Mouse (Mus musculus): ENCODE measurements around the gene Hspbap1.

GRCm38 (mm10) chr16:35771606-35772005, 1.4 kb downstream of the Hspbap1 start:
- no peak for TF ChIP-seq POLR2A (IDR thresholded peaks at IDR 0.05; ENCODE audit: control insufficient read depth in 1 of 2, insufficient read depth in 1 of 2, low read depth in 1 of 2, low read length in 2 of 2, poor library complexity in 1 of 2)
- no peak for TF ChIP-seq GATA1 (IDR thresholded peaks at IDR 0.05; ENCODE audit: low read depth, low read length)
- no peak for TF ChIP-seq JUND (IDR thresholded peaks at IDR 0.05; ENCODE audit: low read depth, low read length)
- TF ChIP-seq BHLHE40 (IDR thresholded peaks at IDR 0.05; ENCODE audit: borderline replicate concordance, low read depth, low read length): no peak
- TF ChIP-seq CHD1 (IDR thresholded peaks at IDR 0.05; ENCODE audit: low read depth, low read length): no peak
- TF ChIP-seq CTCF (IDR thresholded peaks at IDR 0.05 in 2 of 3, conservative IDR thresholded peaks at IDR 0.05 in 1 of 3; ENCODE audit: control insufficient read depth in 1 of 3, insufficient read depth in 1 of 3, low read depth in 2 of 3, low read length in 3 of 3, poor library complexity in 1 of 3, severe bottlenecking in 1 of 3): no peak
- no peak for TF ChIP-seq GABPA (IDR thresholded peaks at IDR 0.05; ENCODE audit: low read depth, low read length)

All from MEL (cell line).